Mouse (Mus musculus): Measurements from ENCODE around the gene Eef1a1. TPM values are rescaled to one million over a fixed set of nuclear protein-coding genes. Genes with fewer than 3 reads are reported as not detected.

Eef1a1 gene
- polyA plus RNA-seq, 1 experiment from 2014 or later: 2,772 TPM

DNA sequence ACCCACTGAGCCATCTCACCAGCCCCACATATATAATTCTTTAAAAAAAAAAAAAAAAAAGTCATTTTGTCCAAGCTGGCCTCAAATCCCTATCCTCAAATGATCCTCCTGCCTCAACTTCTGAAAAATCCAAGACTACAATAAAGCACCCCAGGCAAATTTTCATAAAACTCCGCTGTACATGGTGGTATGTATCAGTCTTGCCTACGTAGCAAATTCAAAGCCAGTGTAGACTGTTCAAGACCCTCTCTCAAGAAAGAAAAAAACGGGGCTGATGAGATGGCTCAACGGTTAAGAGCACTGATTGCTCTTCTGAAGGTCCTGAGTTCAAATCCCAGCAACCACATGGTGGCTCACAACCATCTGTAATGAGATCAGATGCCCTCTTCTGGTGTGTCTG is 13.1 kb downstream of the Eef1a1 start:
- Histone ChIP-seq H3K9ac (no peak overlapping the region), H3K9me3 (replicated peaks) (no peaks in the 10 kb centered on the region), H3K27ac (ENCODE audit: poor library complexity, severe bottlenecking) (no peak overlapping the region), H3K36me3 (peaks cover 80% of the 10 kb centered on the region), H3K4me3 (no peak overlapping the region), H3K27me3 (replicated peaks) (no peaks in the 10 kb centered on the region), H3K4me2 (no peak overlapping the region), H3K4me1 (replicated peaks) (peaks cover 12% of the 10 kb centered on the region; the same call in 1 of the 2 replicates)
- ATAC-seq (ENCODE audit: insufficient number of reproducible peaks, low FRiP score): no peak
- 85% methylated on average over 4 of the region's 4 CpGs for WGBS

- no peaks in the 10 kb centered on the region for H3K9me3 ChIP-seq (replicated peaks)
- H3K4me2 ChIP-seq: no peak overlapping the region
- no peak for ATAC-seq (ENCODE audit: insufficient number of reproducible peaks, low FRiP score)
- WGBS: 90% methylated on average over 2 of the region's 2 CpGs
- H3K4me3 ChIP-seq: no peak overlapping the region
- no peaks in the 10 kb centered on the region for H3K27me3 ChIP-seq (replicated peaks)
- peaks cover 84% of the 10 kb centered on the region for H3K36me3 ChIP-seq
- no peak overlapping the region for H3K27ac ChIP-seq (ENCODE audit: poor library complexity, severe bottlenecking)
- H3K4me1 ChIP-seq (replicated peaks): peaks cover 12% of the 10 kb centered on the region; the same call in 1 of the 2 replicates
- H3K9ac ChIP-seq: no peak overlapping the region
These were observed 13.6 kb downstream of the Eef1a1 start for GRCm38 (mm10) chr9:78475383-78475780.

DNA sequence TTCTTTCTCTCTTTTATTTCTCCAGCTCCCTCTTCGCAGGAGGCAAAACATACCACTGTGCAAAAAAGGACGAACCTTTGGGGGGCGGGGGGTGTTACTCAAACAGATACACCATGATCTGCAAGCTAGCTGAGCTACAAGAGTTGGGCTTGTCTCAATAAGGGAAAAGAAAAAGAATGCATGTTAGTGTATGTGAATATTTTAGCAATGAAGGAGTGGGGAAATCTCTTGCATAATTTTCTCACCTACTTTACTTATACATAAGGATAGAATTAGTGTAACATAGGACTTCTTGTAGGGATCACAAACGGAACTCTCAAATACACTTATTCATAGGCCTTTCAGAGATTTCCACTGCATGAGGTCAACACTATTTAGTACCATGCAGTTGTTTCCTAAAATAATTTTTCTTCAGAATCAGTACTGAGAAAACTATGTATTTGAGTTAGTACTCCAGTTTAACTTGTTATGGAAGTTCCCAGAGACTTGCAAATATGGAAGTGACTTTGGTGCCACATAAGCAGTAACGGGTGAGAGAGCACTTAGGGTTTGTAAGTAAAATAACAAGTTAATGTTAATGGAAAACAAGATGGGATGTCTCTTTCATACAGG is 14.1 kb downstream of the Eef1a1 start:
- H3K36me3 ChIP-seq: peaks cover 84% of the 10 kb centered on the region
- H3K27ac ChIP-seq (ENCODE audit: poor library complexity, severe bottlenecking): no peak overlapping the region
- no peak overlapping the region for H3K9ac ChIP-seq
- 85% methylated on average over 5 of the region's 5 CpGs for WGBS
- no peak for ATAC-seq (ENCODE audit: insufficient number of reproducible peaks, low FRiP score)
- no peak overlapping the region for H3K4me3 ChIP-seq
- H3K9me3 ChIP-seq (replicated peaks): no peaks in the 10 kb centered on the region
- H3K4me2 ChIP-seq: no peak overlapping the region
- H3K27me3 ChIP-seq (replicated peaks): no peaks in the 10 kb centered on the region
- peaks cover 12% of the 10 kb centered on the region; the same call in 1 of the 2 replicates for H3K4me1 ChIP-seq (replicated peaks)

GRCm38 (mm10) chr9:78474270-78474669 is 14.7 kb downstream of the Eef1a1 start:
- Histone ChIP-seq H3K36me3 (peaks cover 85% of the 10 kb centered on the region), H3K9ac (no peak overlapping the region), H3K4me2 (no peak overlapping the region), H3K27ac (ENCODE audit: poor library complexity, severe bottlenecking) (no peak overlapping the region), H3K9me3 (replicated peaks) (no peaks in the 10 kb centered on the region), H3K27me3 (replicated peaks) (no peaks in the 10 kb centered on the region), H3K4me3 (no peak overlapping the region), H3K4me1 (replicated peaks) (peaks cover 9% of the 10 kb centered on the region; the same call in 1 of the 2 replicates)
- 78% methylated on average over 2 of the region's 2 CpGs for WGBS
- no peak for ATAC-seq (ENCODE audit: insufficient number of reproducible peaks, low FRiP score)

DNA sequence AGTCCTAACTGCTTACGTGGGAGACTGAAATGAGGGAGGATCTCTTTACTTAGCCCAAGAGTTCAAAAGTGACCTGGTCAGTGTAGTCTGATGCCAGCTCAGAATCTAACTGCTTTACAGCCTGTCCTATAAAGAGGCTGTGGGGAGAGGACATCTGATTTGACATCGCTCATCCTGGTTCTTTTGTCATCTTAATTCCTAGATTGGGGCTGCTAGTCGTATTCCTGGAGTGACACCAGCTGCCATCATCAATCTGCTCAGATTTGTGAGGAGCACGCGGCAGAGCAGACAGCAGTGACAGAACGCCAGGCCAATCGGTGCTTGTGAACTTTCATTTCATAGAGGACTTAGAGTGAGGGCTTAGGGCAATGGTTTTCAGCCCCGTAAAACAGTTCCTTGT is 15.4 kb downstream of the Eef1a1 start:
- Histone ChIP-seq H3K27me3 (replicated peaks) (no peaks in the 10 kb centered on the region), H3K4me3 (no peak overlapping the region), H3K4me1 (replicated peaks) (peaks cover 4% of the 10 kb centered on the region; the same call in 1 of the 2 replicates), H3K9ac (no peak overlapping the region), H3K36me3 (peaks cover 85% of the 10 kb centered on the region), H3K4me2 (no peak overlapping the region), H3K27ac (ENCODE audit: poor library complexity, severe bottlenecking) (no peak overlapping the region), H3K9me3 (replicated peaks) (no peaks in the 10 kb centered on the region)
- ATAC-seq (ENCODE audit: insufficient number of reproducible peaks, low FRiP score): no peak
- 85% methylated on average over 8 of the region's 8 CpGs for WGBS

DNA sequence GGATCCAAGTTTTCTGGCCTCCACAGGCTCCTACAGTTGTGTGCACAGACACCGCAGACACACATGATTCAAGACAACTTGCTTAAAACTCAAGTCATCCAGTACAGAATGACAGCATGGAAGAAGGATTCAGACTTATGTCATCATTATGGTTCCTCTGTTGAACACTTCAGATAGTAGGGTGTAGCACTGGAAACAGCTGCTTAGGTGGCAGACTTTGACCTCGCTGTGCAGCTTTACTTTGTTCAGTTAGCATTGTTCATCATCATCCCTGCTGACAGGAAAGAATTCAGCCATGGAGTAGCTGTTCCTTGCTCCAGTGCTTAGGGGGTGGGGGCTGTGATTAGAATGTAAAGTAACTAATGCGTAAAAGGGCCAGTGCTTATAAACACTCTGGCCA is 23.2 kb downstream of the Eef1a1 start:
- ATAC-seq (ENCODE audit: insufficient number of reproducible peaks, low FRiP score): no peak
- Histone ChIP-seq H3K9ac (no peak overlapping the region), H3K4me2 (no peak overlapping the region), H3K27me3 (replicated peaks) (no peaks in the 10 kb centered on the region), H3K9me3 (replicated peaks) (no peaks in the 10 kb centered on the region), H3K4me1 (replicated peaks) (no peaks in the 10 kb centered on the region), H3K36me3 (peaks cover 93% of the 10 kb centered on the region), H3K4me3 (no peak overlapping the region), H3K27ac (ENCODE audit: poor library complexity, severe bottlenecking) (no peak overlapping the region)
- WGBS: 77% methylated on average over 3 of the region's 3 CpGs

DNA sequence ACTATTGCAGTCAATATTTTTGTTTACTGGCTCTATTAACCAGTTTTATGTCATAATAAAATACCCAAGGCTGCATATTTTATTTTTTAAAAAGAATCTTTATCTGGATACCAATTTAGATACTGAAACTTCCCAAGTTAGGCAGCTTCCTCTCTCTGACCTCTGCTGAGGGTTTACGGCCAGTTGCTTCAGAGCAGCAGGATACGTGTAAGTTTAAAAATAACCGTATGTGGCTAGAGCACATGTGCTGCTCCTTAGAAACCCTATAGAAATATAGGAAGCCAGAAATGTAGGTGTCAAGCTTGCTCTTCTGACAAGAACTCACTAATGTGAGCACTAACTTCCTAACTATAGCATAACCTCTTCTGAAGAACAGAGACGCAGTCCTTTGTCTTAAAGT is 25.6 kb downstream of the Eef1a1 start:
- no peak overlapping the region for H3K27ac ChIP-seq (ENCODE audit: poor library complexity, severe bottlenecking)
- no peaks in the 10 kb centered on the region for H3K9me3 ChIP-seq (replicated peaks)
- ATAC-seq (ENCODE audit: insufficient number of reproducible peaks, low FRiP score): no peak
- H3K9ac ChIP-seq: no peak overlapping the region
- H3K4me1 ChIP-seq (replicated peaks): no peaks in the 10 kb centered on the region
- peaks cover 91% of the 10 kb centered on the region for H3K36me3 ChIP-seq
- 77% methylated on average over 4 of the region's 4 CpGs for WGBS
- no peak overlapping the region for H3K4me2 ChIP-seq
- no peak overlapping the region for H3K4me3 ChIP-seq
- H3K27me3 ChIP-seq (replicated peaks): no peaks in the 10 kb centered on the region

DNA sequence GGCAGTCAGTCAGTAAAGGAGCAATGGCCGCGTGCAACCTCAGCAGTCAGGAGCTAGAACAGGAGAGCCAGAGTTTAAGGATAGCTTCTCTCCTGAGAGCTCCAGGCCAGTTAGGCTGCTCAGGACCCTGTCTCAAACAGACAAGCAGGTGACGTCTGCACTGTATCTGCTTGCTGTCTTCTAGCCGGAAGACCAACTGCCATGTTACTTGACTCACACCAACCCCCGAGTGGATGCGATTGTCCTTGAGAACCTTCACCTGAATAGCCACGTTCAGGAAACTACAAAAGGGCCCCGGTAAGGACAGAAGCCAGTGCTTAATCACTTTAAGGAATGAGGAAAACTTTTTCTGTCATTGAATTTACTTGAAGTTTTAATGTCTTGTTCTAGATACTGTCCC is 31.9 kb downstream of the Eef1a1 start:
- no peak overlapping the region for H3K27ac ChIP-seq (ENCODE audit: poor library complexity, severe bottlenecking)
- 88% methylated on average over 8 of the region's 8 CpGs for WGBS
- H3K9ac ChIP-seq: no peak overlapping the region
- ATAC-seq (ENCODE audit: insufficient number of reproducible peaks, low FRiP score): no peak
- no peaks in the 10 kb centered on the region for H3K4me1 ChIP-seq (replicated peaks)
- peaks cover 81% of the 10 kb centered on the region for H3K36me3 ChIP-seq
- H3K27me3 ChIP-seq (replicated peaks): no peaks in the 10 kb centered on the region
- H3K4me3 ChIP-seq: no peak overlapping the region
- no peak overlapping the region for H3K4me2 ChIP-seq
- no peaks in the 10 kb centered on the region for H3K9me3 ChIP-seq (replicated peaks)

- no peak overlapping the region for H3K4me2 ChIP-seq
- H3K4me3 ChIP-seq: no peak overlapping the region
- peaks cover under 1% of the 10 kb centered on the region; the same call in 1 of the 2 replicates for H3K27me3 ChIP-seq (replicated peaks)
- peaks cover 39% of the 10 kb centered on the region for H3K36me3 ChIP-seq
- WGBS: 69% methylated on average over 4 of the region's 4 CpGs
- H3K27ac ChIP-seq (ENCODE audit: poor library complexity, severe bottlenecking): no peak overlapping the region
- H3K4me1 ChIP-seq (replicated peaks): peaks cover 9% of the 10 kb centered on the region
- H3K9ac ChIP-seq: no peak overlapping the region
- H3K9me3 ChIP-seq (replicated peaks): no peaks in the 10 kb centered on the region
- no peak for ATAC-seq (ENCODE audit: insufficient number of reproducible peaks, low FRiP score)
These were observed 37.6 kb downstream of the Eef1a1 start for GRCm38 (mm10) chr9:78451382-78451781.

- Histone ChIP-seq H3K9me3 (replicated peaks) (no peaks in the 10 kb centered on the region), H3K4me2 (no peak overlapping the region), H3K27me3 (replicated peaks) (peaks cover 8% of the 10 kb centered on the region; the same call in 1 of the 2 replicates), H3K4me1 (replicated peaks) (peaks cover 9% of the 10 kb centered on the region), H3K36me3 (peaks cover 33% of the 10 kb centered on the region), H3K4me3 (no peak overlapping the region), H3K9ac (no peak overlapping the region), H3K27ac (ENCODE audit: poor library complexity, severe bottlenecking) (no peak overlapping the region)
- ATAC-seq (ENCODE audit: insufficient number of reproducible peaks, low FRiP score): no peak
- WGBS: 70% methylated on average over 5 of the region's 5 CpGs
These were observed 38.5 kb downstream of the Eef1a1 start for GRCm38 (mm10) chr9:78450404-78450803.

GRCm38 (mm10) chr9:78447973-78448873 is 40.7 kb downstream of the Eef1a1 start, which contains the start of the genes Mto1 and Gm17324:
Gene Mto1, plus strand, starts transcription at chr9:78448208.
Gene Gm17324, minus strand, starts transcription at chr9:78448786.
- H3K27me3 ChIP-seq (replicated peaks): peaks cover 25% of the 10 kb centered on the region
- under 1% methylated on average over 96 of the region's 96 CpGs for WGBS

More at GRCm38 (mm10) chr9:78447973-78448873, 40.7 kb downstream of the Eef1a1 start, which contains the start of the genes Mto1 and Gm17324:
- H3K4me3 ChIP-seq: peak within 1 kb of the TSS; percentile 77
- H3K27ac ChIP-seq (ENCODE audit: poor library complexity, severe bottlenecking): peak within 1 kb of the TSS; percentile 89
- H3K36me3 ChIP-seq: peaks cover 15% of the 10 kb centered on the region
- no peaks in the 10 kb centered on the region for H3K9me3 ChIP-seq (replicated peaks)
- ATAC-seq (ENCODE audit: insufficient number of reproducible peaks, low FRiP score): peak; percentile 96
- H3K4me1 ChIP-seq (replicated peaks): peaks cover 9% of the 10 kb centered on the region
- peak within 1 kb of the TSS; percentile 83 for H3K9ac ChIP-seq
- H3K4me2 ChIP-seq: peak within 1 kb of the TSS; percentile 73

Measured in heart, embryonic 12.5 days (tissue).